Mouse (Mus musculus): ENCODE results near the gene Cnp. TPM values are rescaled to one million over a fixed set of nuclear protein-coding genes. Genes with fewer than 3 reads are reported as not detected.

Gene Cnp
- polyA plus RNA-seq, 1 experiment = 2.9 TPM

GRCm38 (mm10) chr11:100603813-100604212 is 29.1 kb downstream of the Cnp start:
- no peak for TF ChIP-seq GATA1 (IDR thresholded peaks at IDR 0.05; ENCODE audit: low read length)

DNA sequence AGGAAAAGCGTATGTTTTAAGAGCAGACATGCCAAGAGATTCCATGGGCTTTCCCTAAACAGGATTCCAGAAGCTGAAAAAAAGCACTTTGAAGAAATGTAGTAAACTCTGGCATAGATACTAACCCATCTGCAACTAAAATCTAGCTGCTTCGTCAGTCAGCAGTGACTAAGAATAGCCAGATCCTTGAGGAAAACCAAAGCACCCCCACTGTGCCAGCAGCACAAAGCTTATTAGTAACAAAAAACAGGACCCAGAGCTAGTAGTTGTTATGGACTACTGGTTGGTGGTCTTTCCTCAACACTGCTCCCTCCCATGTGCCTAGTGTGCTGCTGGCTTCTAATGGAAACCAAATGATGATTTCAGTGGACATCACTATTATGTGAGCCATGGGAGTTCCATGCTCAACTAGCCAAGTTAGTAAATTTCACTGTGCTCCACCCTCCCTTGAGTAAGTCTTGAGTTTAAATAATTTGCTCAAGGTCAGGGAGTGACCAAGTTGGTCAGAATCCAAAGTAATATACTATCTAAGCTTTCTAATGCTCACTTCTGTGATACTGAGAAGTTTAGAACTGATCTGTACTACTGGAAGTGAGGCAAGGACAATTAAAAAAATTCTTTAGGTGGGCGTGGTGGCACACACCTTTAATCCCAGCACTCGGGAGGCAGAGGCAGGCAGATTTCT is 29.8 kb downstream of the Cnp start:
- TF ChIP-seq GATA1 (IDR thresholded peaks at IDR 0.05; ENCODE audit: low read length) = no peak

DNA sequence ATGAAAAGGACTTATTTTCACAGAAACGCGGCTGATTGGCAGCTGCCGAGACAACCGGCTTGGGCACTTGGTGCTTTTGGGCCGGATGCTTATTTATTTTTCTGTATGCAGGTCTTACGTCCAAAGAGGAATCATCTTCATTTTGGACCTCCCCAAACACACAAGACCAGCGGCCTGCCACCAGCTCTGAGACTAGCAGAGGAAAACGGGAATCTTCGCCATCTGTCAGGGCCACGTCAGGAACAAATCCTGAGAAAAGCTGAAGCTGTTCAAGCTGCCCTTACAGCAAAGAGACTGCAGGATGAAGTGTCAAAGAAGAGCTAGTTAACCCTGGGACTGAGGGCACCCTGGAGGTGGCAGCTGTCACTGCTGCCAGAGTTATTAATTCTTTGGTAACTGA is 30.7 kb downstream of the Cnp start:
- no peak for TF ChIP-seq GATA1 (IDR thresholded peaks at IDR 0.05; ENCODE audit: low read length)

- no peak for TF ChIP-seq GATA1 (IDR thresholded peaks at IDR 0.05; ENCODE audit: low read length)
Observed at GRCm38 (mm10) chr11:100607121-100607520, 32.4 kb downstream of the Cnp start.

- TF ChIP-seq GATA1 (IDR thresholded peaks at IDR 0.05; ENCODE audit: low read length) = no peak
Observed at GRCm38 (mm10) chr11:100608796-100609195, 34.1 kb downstream of the Cnp start.

- TF ChIP-seq GATA1 (IDR thresholded peaks at IDR 0.05; ENCODE audit: low read length) = no peak
Observed at GRCm38 (mm10) chr11:100609355-100609996, 34.8 kb downstream of the Cnp start.

GRCm38 (mm10) chr11:100609997-100610680 is 35.4 kb downstream of the Cnp start:
- TF ChIP-seq GATA1 (IDR thresholded peaks at IDR 0.05; ENCODE audit: low read length) = no peak

DNA sequence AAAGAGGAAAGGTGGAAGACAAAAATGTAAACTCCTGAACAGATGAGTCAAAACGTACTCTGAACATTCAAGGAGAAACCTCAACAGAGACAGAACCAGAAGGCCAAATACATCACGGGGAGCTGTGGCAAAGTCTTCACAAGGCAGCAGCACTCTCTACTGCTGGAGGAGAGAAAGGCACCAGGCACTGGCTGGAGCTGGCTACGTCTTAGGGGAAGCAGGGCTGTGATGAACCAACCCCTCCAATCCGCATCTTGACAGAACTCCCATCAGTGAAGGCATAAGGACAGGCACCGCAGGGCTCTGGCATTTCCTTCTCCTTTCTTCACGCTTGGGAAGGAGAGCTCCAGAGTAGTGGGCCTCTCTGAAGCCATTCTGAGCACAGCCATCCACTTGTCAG is 36.9 kb downstream of the Cnp start:
- TF ChIP-seq GATA1 (IDR thresholded peaks at IDR 0.05; ENCODE audit: low read length) = no peak

GRCm38 (mm10) chr11:100613241-100613640 is 38.5 kb downstream of the Cnp start:
- TF ChIP-seq GATA1 (IDR thresholded peaks at IDR 0.05; ENCODE audit: low read length) = no peak

DNA sequence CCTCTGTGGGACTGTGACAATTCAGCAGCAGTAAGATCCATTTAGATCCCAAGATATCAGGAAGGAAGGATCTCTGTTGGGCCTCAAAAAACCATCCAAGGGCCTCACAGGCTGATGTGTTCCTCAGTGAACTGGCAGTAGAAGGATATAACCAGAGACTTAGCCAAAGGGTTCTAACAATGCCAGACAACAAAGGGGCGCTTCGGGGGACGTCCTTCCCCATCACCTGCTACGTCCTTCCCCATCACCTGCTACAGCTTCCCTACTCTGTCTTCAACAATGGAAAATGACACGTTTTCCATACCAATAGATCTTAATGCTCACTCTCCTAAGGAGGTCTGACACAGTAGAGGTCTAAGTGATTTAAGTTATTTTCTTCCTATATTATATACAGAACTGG is 41.6 kb downstream of the Cnp start:
- TF ChIP-seq GATA1 (IDR thresholded peaks at IDR 0.05; ENCODE audit: low read length) = no peak

- TF ChIP-seq GATA1 (IDR thresholded peaks at IDR 0.05; ENCODE audit: low read length) = no peak
Observed at GRCm38 (mm10) chr11:100617480-100617879, 42.8 kb downstream of the Cnp start.

GRCm38 (mm10) chr11:100618761-100619484 is 44.2 kb downstream of the Cnp start, which contains the start of gene Nkiras2:
Gene Nkiras2, plus strand, starts transcription at chr11:100619244.
- TF ChIP-seq GATA1 (IDR thresholded peaks at IDR 0.05; ENCODE audit: low read length) = no peak

DNA sequence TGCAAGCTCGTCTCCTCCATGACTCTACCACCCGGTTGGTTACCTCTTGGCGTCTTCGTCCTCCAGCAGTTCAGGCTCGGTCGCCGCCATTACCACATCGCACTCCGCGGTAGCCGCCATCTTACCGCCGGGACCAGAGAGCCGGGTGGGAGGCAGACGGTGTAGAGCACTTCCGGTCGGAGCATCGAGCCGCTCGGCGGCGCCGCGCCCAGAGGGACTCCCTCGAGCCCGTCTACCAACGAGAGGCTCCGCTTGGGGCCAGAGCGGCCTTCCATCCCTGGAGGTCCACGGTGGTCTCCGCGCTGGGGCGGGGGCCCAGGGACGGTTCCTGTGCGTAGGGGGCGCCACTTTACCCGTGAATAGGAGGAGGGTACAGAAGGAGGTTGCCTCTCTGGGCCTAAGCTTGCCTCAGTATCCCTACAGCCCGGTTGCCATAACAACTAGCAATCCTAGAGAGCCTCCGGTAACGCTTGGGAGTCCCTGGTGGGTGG is 44.8 kb downstream of the Cnp start:
- TF ChIP-seq GATA1 (IDR thresholded peaks at IDR 0.05; ENCODE audit: low read length) = no peak

GRCm38 (mm10) chr11:100619982-100620381 is 45.3 kb downstream of the Cnp start, which contains the start of gene Dnajc7:
Gene Dnajc7, minus strand, starts transcription at chr11:100620168.
- TF ChIP-seq GATA1 (IDR thresholded peaks at IDR 0.05; ENCODE audit: low read length) = no peak

GRCm38 (mm10) chr11:100622714-100623113 is 48.0 kb downstream of the Cnp start:
- no peak for TF ChIP-seq GATA1 (IDR thresholded peaks at IDR 0.05; ENCODE audit: low read length)

DNA sequence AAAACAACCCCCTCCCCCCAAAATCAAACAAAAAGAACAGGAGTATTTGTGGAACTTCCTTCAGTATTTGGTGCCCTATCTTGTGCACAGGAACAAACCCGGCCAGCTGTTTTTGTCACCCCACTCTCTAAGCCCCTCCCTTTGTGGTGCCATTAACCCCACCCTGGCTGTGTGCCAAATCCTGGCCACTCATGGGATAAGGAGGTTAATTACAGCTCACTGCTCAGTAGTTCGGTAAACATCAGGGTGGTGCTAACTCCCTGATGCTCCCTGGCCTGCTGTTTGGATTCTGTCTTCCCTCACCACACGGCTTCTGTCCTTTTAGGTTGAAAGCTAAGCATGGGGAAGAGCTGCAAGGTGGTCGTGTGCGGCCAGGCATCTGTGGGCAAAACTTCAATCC is 49.2 kb downstream of the Cnp start:
- no peak for TF ChIP-seq GATA1 (IDR thresholded peaks at IDR 0.05; ENCODE audit: low read length)

Data from G1E-ER4 (cell line).